Mouse (Mus musculus) intestine, embryonic 14.5 days (tissue): ENCODE results near the gene Sec24c. TPM values are rescaled to one million over a fixed set of nuclear protein-coding genes. Genes with fewer than 3 reads are reported as not detected.

Source experiments
- ATAC-seq: fragments of 200-750 bp; cut with Nextera tagmentation; replicated peaks from 2 replicates; pipeline ENCODE4 v1.8.0; 2017; ENCODE audit warnings: low read depth, moderate number of reproducible peaks, moderate TSS enrichment, moderate library complexity; ENCODE audit not compliant: low FRiP score, low TSS enrichment
- DNase-seq: peaks from one replicate; pipeline ENCODE4 v3.0.0-alpha.2; 2018; ENCODE audit warnings: low spot score
- H3K27ac ChIP-seq: fragments of 300-500 bp; sonication (generic); 2 replicates; pipeline ENCODE4 v1.5.1; 2014; ENCODE audit warnings: low read depth, mild to moderate bottlenecking, control low read depth
- H3K27me3 ChIP-seq: fragments of 300-500 bp; sonication (generic); replicated peaks from 2 replicates; pipeline ENCODE4 v1.6.1; 2014; ENCODE audit warnings: low read length, control low read depth; ENCODE audit not compliant: control insufficient read depth, insufficient read depth
- H3K36me3 ChIP-seq: fragments of 300-500 bp; sonication (generic); 2 replicates; pipeline ENCODE4 v1.6.1; 2014; ENCODE audit warnings: low read length, control low read depth; ENCODE audit not compliant: control insufficient read depth, insufficient read depth
- H3K4me1 ChIP-seq: fragments of 300-500 bp; sonication (generic); replicated peaks from 2 replicates; pipeline ENCODE4 v1.6.1; 2014; ENCODE audit warnings: low read length, control low read depth, mixed read lengths; ENCODE audit not compliant: control insufficient read depth, insufficient read depth
- H3K4me2 ChIP-seq: fragments of 300-500 bp; sonication (generic); 2 replicates; pipeline ENCODE4 v1.6.1; 2014; ENCODE audit warnings: low read length
- H3K4me3 ChIP-seq: fragments of 300-500 bp; sonication (generic); 2 replicates; pipeline ENCODE4 v1.5.1; 2014; ENCODE audit warnings: low read depth, low read length, control low read depth, mixed read lengths
- H3K9ac ChIP-seq: fragments of 300-500 bp; sonication (generic); 2 replicates; pipeline ENCODE4 v1.6.1; 2014; ENCODE audit warnings: mild to moderate bottlenecking, low read length
- H3K9me3 ChIP-seq: fragments of 300-500 bp; sonication (generic); 2 replicates; pipeline ENCODE4 v1.6.1; 2016; ENCODE audit warnings: low read length, control low read depth; ENCODE audit not compliant: control insufficient read depth
- WGBS: fragments of 180-500 bp; shearing (Covaris S2); extraction: QIAGEN DNeasy Blood & Tissue Kit; methylation state at CpG from one replicate; pipeline ENCODE4 v1.1.7; 2014; 5-methylcytosine and 5-hydroxymethylcytosine counted together
- polyA plus RNA-seq: library from polyadenylated mRNA; unstranded; fragments of >200 nt; fragmentation: Nextera tagmentation; extraction: Ambion mirVana; gene quantifications from 2 replicates; pipeline ENCODE4 v1.2.1, GENCODE M21; 2014

Sec24c gene
- polyA plus RNA-seq, 1 experiment from 2014 or later: 87.4 TPM

GRCm38 (mm10) chr14:20713832-20714231, 39.7 kb downstream of the Sec24c start:
- no peak for ATAC-seq
- Histone ChIP-seq H3K9me3 (no peaks in the 10 kb centered on the region), H3K4me2 (no peak overlapping the region), H3K4me1 (peaks cover 4% of the 10 kb centered on the region), H3K27me3 (no peaks in the 10 kb centered on the region), H3K4me3 (no peak overlapping the region), H3K36me3 (peaks cover 87% of the 10 kb centered on the region), H3K9ac (no peak overlapping the region), H3K27ac (no peak overlapping the region)
- 73% methylated on average over 11 of the region's 11 CpGs for WGBS
- no peak for DNase-seq

GRCm38 (mm10) chr14:20718443-20718842, 44.3 kb downstream of the Sec24c start:
- Histone ChIP-seq H3K36me3 (peaks cover 98% of the 10 kb centered on the region), H3K4me2 (no peak overlapping the region), H3K27me3 (no peaks in the 10 kb centered on the region), H3K4me1 (no peaks in the 10 kb centered on the region), H3K4me3 (no peak overlapping the region), H3K9me3 (no peaks in the 10 kb centered on the region), H3K27ac (no peak overlapping the region), H3K9ac (no peak overlapping the region)
- no peak for DNase-seq
- ATAC-seq: no peak
- 88% methylated on average over 10 of the region's 10 CpGs for WGBS

GRCm38 (mm10) chr14:20719767-20720166, 45.7 kb downstream of the Sec24c start:
- no peaks in the 10 kb centered on the region for H3K4me1 ChIP-seq
- H3K4me3 ChIP-seq: no peak overlapping the region
- no peak overlapping the region for H3K27ac ChIP-seq
- ATAC-seq (no peak), DNase-seq (no peak)
- WGBS: 92% methylated on average over 12 of the region's 12 CpGs
- no peak overlapping the region for H3K9ac ChIP-seq
- H3K36me3 ChIP-seq: peaks cover 97% of the 10 kb centered on the region
- no peak overlapping the region for H3K4me2 ChIP-seq
- H3K9me3 ChIP-seq: no peaks in the 10 kb centered on the region
- no peaks in the 10 kb centered on the region for H3K27me3 ChIP-seq

GRCm38 (mm10) chr14:20721371-20721770, 47.3 kb downstream of the Sec24c start:
- H3K4me2 ChIP-seq: no peak overlapping the region
- H3K9me3 ChIP-seq: no peaks in the 10 kb centered on the region
- no peak overlapping the region for H3K9ac ChIP-seq
- peaks cover 94% of the 10 kb centered on the region for H3K36me3 ChIP-seq
- H3K4me3 ChIP-seq: no peak overlapping the region
- no peaks in the 10 kb centered on the region for H3K4me1 ChIP-seq
- H3K27me3 ChIP-seq: no peaks in the 10 kb centered on the region
- 92% methylated on average over 4 of the region's 4 CpGs for WGBS
- peak; percentile 37; the same call in 1 of the 2 replicates for ATAC-seq
- DNase-seq: no peak
- no peak overlapping the region for H3K27ac ChIP-seq

- Histone ChIP-seq H3K9me3 (no peaks in the 10 kb centered on the region), H3K27ac (no peak overlapping the region), H3K9ac (no peak overlapping the region), H3K4me2 (no peak overlapping the region), H3K4me3 (no peak overlapping the region), H3K36me3 (peaks cover 94% of the 10 kb centered on the region), H3K4me1 (no peaks in the 10 kb centered on the region), H3K27me3 (no peaks in the 10 kb centered on the region)
- DNase-seq (no peak), ATAC-seq (no peak)
- WGBS: 88% methylated on average over 12 of the region's 12 CpGs
Observed at GRCm38 (mm10) chr14:20723006-20723405, 48.9 kb downstream of the Sec24c start.

- H3K4me2 ChIP-seq: no peak overlapping the region
- no peak overlapping the region for H3K4me3 ChIP-seq
- 20% methylated on average over 5 of the region's 5 CpGs for WGBS
- H3K9ac ChIP-seq: no peak overlapping the region
- H3K27ac ChIP-seq: no peak overlapping the region
- peaks cover 94% of the 10 kb centered on the region for H3K36me3 ChIP-seq
- H3K4me1 ChIP-seq: no peaks in the 10 kb centered on the region
- no peaks in the 10 kb centered on the region for H3K9me3 ChIP-seq
- peak; percentile 78 for DNase-seq
- H3K27me3 ChIP-seq: no peaks in the 10 kb centered on the region
- no peak; the same call in 1 of the 2 replicates for ATAC-seq
Observed at GRCm38 (mm10) chr14:20724043-20724442, 49.9 kb downstream of the Sec24c start.

GRCm38 (mm10) chr14:20725660-20726339, 51.7 kb downstream of the Sec24c start:
- H3K4me1 ChIP-seq: no peaks in the 10 kb centered on the region
- H3K4me2 ChIP-seq: no peak overlapping the region
- H3K9me3 ChIP-seq: no peaks in the 10 kb centered on the region
- ATAC-seq (no peak), DNase-seq (peak; percentile 58)
- no peak overlapping the region for H3K9ac ChIP-seq
- peaks cover 96% of the 10 kb centered on the region for H3K36me3 ChIP-seq
- no peaks in the 10 kb centered on the region for H3K27me3 ChIP-seq
- WGBS: 49% methylated on average over 6 of the region's 6 CpGs
- no peak overlapping the region for H3K4me3 ChIP-seq
- H3K27ac ChIP-seq: 0 out of 2 replicates have a peak overlapping the region, but pooled peaks have one; percentile 7

GRCm38 (mm10) chr14:20729871-20730270, 55.8 kb downstream of the Sec24c start:
- no peak for DNase-seq
- H3K36me3 ChIP-seq: peaks cover 70% of the 10 kb centered on the region
- H3K4me2 ChIP-seq: no peak overlapping the region
- no peak overlapping the region for H3K9ac ChIP-seq
- H3K4me3 ChIP-seq: no peak overlapping the region
- WGBS: 94% methylated on average over 9 of the region's 9 CpGs
- peaks cover 15% of the 10 kb centered on the region for H3K4me1 ChIP-seq
- ATAC-seq: no peak
- no peak overlapping the region for H3K27ac ChIP-seq
- H3K9me3 ChIP-seq: no peaks in the 10 kb centered on the region
- H3K27me3 ChIP-seq: no peaks in the 10 kb centered on the region
